Mouse (Mus musculus): ENCODE measurements around the gene Elmod3. TPM values are rescaled to one million over a fixed set of nuclear protein-coding genes. Genes with fewer than 3 reads are reported as not detected.

Gene Elmod3
- total RNA-seq, 2 experiments from 2014 or later, result 6.1 to 6.8 TPM

- no peak for DNase-seq
Measured at GRCm38 (mm10) chr6:72615151-72615550, 16.9 kb upstream of the Elmod3 start.

DNA sequence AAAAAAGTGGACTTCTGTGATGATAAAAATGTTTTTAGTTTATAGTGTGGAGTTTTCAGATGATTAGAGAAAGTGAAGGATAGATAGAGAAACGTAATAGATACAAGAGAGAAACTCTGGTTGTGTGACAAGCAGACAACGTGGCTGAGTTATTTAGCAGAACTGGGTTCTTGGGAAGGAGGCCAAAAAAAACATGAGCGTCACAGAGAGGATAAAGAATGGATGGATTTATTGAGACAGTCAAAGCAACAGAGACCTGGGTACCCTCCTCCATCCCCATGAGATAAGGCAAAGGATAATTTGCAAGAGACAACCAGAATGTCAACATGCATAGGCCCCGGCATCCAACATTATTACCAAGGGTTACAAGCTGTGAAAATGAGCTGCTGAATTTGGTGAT is 12.0 kb upstream of the Elmod3 start:
- no peak for DNase-seq

DNA sequence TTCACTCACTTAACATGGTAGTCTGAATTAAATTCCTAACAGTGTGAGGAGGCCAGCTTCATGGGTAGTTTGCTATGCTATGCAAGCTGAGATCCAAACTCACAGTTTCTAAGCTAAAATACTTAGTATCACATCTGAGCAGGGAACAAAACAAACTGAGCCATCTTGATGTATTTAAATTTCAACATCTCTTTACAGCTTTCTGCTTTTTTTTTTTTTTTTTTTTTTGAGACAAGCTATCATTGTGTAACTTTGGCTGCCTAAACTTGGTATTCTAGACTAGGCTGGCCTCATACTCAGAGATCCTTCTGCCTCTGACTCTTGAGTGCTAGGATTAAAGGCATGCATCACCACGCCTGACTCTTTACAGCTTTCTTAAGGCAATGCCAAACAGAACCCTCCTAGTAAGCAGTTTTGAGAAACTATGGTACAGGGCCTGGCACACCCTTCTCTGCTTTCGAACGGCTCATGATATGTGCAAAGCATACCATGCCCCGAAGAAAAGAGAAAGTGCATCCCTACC is 10.5 kb upstream of the Elmod3 start:
- no peak for DNase-seq

- DNase-seq, result no peak
Measured at GRCm38 (mm10) chr6:72607676-72608075, 9.5 kb upstream of the Elmod3 start.

DNA sequence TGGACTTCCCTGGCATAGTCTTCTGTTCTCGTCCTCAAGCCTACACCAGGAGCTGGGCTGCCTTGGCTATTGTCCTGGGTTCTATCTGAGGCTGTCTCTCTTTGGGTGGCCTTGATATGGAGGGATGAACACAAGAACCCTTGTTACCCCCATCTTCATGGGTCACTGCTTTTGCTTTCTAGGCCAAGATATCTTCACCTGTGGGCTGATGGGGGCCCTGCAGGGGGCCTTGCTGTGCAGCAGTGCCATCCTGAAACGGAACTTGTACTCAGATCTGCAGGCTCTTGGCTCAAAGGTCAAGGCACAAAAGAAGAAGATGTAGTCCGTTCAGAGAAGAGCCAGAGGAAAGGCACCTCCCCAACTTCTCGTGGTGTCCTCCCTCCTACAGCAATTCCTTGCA is 8.8 kb upstream of the Elmod3 start:
- DNase-seq, result no peak

GRCm38 (mm10) chr6:72604066-72604465 is 5.9 kb upstream of the Elmod3 start:
- DNase-seq, result no peak

GRCm38 (mm10) chr6:72601732-72602131 is 3.5 kb upstream of the Elmod3 start:
- DNase-seq, result peak; percentile 80

GRCm38 (mm10) chr6:72600771-72601170 is 2.6 kb upstream of the Elmod3 start:
- no peak for DNase-seq

GRCm38 (mm10) chr6:72600216-72600615 is 2.0 kb upstream of the Elmod3 start:
- no peak for DNase-seq

GRCm38 (mm10) chr6:72598791-72599557 is 761 bp upstream of the Elmod3 start:
- DNase-seq, result peak; percentile 40

DNA sequence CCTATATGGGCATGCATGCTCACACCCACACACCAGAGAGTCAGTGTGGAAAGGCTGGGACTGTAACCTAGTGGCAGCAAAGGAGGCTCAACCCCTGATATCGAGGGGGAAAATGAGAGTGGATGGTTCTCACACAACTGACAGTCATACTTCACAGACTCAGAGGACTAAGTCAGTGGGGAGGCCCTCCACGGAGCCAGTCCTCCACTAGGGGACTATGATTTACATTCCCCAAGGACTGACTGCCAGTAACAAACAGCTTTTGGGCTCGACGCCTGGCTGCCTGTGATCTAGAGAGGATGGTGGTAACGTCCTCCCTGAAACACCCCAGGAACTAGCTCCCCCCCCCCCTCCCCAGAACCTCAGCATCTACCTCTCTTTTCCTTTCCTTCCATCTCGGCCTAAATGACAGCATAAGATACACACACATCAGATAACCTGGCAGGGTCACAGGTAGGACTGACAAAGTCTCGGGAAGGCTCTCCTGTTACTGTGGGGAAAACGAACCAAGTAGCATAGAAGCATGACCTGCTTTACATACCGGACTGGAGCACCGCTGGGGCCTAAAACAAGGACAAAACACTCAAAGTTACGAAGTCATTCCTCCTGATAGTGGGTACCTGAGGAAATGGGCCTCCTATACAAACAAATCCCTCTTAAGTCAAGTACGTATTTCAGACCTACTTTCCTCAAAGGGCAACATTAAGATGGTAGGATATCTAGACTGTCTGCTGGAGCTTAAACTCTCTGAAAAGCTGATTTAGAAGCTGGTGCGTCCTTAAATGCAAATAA is 934 bp downstream of the Elmod3 start:
- DNase-seq, result no peak

DNA sequence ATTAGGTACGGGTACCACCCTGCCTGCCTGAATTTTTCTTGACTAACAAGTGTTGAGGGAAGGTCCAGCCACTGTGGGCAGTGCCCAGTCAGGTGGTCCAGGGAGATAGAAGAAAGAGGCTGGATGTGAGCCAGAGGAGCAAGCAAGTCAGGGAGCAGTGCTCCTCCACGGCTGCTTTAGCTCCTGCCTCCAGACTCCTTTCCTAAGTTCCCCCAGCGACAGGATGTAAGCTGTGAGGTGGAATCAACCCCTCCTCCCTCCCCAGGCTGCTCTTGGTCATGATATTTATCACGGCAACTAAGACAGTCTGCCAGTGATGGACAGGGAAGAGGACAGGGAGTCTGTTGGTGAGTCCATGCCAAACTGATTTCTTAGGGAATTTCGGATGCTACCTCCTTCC is 4.3 kb downstream of the Elmod3 start:
- DNase-seq, result no peak

- DNase-seq, result no peak
Measured at GRCm38 (mm10) chr6:72593011-72593803, 5.0 kb downstream of the Elmod3 start.

DNA sequence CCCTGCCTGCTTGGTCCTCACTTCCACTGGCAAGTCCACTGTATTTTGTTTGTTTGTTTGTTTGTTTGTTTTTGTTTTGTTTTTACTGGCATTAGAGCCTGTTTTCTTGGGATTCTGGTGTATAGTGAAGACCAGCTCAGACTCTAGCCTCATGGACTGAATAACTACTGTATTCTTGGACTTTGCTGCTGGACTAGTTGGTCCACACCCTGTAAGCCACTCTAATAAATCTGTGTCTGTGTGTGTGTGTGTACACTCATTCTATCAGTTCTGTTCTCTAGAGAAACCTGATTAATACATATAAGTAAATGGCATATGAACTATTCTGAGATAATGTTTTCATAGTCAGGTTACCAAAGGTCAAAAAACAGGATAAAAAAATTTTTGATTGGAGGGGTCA is 8.1 kb downstream of the Elmod3 start:
- no peak for DNase-seq

DNA sequence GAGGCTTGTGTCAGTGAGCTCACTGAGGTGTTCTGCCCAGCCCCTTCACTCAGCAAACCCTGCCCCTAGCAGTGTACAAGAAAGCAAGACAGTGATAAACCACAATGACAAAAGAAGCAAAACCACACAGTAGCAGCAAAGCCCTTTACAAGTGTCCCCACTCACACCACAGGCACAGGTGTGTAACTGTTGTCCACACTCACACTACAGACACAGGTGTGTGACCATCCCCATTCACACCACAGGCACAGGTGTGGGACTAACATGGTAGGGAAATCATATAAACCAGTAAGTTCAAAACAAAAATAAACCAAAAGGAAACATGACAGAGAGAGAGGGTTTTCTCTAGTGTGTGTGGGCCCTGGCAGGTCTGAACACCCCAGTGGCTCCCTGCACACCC is 9.9 kb downstream of the Elmod3 start:
- no peak for DNase-seq

- no peak for DNase-seq
Measured at GRCm38 (mm10) chr6:72586701-72587100, 11.5 kb downstream of the Elmod3 start.

DNA sequence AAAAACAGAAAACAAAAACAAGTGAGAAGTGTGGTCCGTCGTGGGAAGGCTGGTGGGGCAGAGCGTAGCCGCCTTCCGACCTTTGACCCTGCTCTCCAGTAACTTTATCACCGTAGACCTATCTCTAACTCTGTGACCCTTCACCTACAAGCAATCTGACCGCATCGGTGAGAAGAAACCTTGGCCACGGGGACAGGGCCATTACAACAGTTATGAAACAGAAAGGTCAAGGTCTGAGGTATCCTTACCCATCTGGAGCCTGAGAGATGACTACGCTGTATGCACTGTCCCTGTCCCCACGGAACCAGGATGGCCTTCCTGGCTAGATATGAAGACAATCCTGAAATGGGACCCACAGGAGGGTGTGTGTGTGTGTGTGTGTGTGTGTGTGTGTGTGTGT is 14.1 kb downstream of the Elmod3 start:
- no peak for DNase-seq

DNA sequence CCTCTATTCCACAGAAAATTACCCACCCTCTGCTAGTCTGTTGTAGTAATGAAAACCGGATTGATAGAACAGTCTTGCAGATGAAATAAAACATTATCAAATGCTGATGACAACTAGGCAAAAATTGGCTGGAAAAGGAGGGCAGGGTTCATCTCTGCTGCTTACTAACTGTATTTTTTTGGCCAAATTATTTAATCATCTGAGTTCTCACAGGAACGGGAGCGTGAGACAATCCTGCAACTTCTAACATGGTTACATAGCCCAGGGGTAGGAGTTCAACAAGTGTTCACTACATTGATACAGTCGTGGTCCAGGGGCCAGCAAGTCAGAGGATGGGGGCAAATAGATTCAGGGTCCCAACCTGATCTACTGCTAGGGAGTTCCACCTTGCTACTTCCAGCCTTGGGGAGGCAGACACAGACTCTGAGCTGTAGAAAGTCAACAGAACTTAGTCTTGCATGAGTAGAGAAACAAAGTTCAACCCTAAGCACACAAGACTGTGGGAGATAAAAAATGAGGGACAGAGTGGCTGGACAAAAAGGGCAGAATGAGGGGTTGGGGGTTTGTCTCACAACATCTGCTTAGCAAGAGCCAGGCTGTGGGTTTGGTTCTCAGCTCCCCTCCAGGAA is 14.9 kb downstream of the Elmod3 start:
- DNase-seq, result no peak

DNA sequence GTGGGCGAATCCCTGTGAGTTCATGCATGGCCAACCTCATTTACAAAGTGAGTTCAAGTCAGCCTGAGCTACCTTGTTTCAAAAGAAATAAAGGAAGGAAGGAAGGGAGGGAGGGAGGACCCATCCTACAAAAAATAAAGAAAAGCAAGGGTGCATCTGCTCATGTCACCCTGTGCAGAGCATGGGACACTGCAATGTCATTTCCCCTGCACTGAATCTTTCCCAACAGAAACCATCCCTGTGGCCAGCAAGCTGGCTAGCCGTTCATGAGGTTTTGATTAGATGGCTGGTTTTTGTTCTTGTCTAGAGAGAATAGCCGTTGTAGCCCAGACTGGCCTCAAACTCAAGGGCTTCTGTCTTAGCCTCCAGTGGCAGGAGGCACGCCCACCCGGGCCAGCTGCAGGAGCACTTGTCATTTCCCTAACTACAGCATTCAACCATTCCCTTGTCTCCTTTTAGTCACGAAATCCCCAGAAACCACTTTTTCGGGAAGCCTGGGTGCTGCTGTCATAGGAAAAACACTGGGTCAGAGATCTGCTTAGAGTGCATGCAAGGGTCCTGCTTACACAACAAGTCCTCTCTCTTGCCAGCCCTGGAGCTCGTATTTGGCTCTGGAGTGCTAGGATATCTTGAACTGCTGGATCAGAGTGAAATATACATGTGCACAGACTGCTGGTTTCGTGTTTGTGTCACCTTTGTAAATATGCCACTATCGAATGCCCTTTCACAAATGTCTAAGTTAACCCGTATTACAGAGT is 16.4 kb downstream of the Elmod3 start:
- DNase-seq, result no peak

- no peak for DNase-seq
Measured at GRCm38 (mm10) chr6:72576041-72576440, 22.2 kb downstream of the Elmod3 start.

GRCm38 (mm10) chr6:72571826-72572225 is 26.4 kb downstream of the Elmod3 start:
- DNase-seq, result no peak

Data from gastrocnemius, postnatal 10 days (tissue).